Mouse (Mus musculus) lung, postnatal 14 days (tissue): ENCODE data around the gene Sipa1l2.
A peak's percentile ranks its signal among the peaks of the same experiment; 100 is the strongest.

Source experiments
- DNase-seq: peaks from one replicate; pipeline ENCODE4 v3.0.0; 2021

Sipa1l2 gene

DNA sequence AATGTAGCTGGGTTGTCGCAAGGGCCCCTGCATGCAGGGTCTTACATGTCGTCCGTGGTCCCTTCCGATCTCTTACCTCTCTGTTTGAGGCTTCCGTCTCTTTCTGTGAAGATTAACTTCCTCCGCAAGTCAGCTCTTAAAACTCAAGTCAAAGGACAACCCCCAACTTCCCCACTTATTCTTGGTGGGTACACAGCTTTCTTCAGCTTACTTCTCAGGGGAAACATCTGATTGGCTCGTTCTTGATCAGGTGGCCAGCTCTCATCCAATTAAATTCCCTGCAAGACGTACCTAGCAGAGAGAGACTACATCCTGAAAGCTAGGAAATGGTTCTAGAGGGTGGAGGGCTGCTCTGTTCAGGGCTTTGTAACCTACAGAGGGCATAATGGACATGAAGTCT, 178.3 kb downstream of the Sipa1l2 start:
- no peak for DNase-seq

- DNase-seq = no peak
These were observed 179.1 kb downstream of the Sipa1l2 start for GRCm38 (mm10) chr8:125390506-125390895.

GRCm38 (mm10) chr8:125389756-125390505, 179.7 kb downstream of the Sipa1l2 start:
- DNase-seq = peak; percentile 73

DNA sequence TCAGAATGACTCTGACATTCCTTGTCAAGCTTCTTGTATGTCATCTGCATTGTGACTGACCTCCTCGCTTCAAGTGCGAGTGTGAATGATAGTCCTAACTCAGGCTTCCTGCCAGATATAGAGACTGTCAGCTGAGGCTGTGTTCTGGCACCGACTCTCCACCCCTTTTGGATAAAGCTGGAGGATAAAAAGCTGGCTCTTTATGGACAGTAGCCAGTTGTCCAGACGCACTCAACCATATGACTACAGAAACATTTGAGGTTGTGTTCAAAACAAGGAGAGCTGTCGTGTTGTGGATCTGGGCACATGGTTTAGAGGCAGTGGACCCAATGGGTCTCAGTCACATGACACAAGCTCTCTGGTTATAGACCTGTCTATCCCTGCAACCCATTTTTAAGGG, 180.3 kb downstream of the Sipa1l2 start:
- peak; percentile 51 for DNase-seq

DNA sequence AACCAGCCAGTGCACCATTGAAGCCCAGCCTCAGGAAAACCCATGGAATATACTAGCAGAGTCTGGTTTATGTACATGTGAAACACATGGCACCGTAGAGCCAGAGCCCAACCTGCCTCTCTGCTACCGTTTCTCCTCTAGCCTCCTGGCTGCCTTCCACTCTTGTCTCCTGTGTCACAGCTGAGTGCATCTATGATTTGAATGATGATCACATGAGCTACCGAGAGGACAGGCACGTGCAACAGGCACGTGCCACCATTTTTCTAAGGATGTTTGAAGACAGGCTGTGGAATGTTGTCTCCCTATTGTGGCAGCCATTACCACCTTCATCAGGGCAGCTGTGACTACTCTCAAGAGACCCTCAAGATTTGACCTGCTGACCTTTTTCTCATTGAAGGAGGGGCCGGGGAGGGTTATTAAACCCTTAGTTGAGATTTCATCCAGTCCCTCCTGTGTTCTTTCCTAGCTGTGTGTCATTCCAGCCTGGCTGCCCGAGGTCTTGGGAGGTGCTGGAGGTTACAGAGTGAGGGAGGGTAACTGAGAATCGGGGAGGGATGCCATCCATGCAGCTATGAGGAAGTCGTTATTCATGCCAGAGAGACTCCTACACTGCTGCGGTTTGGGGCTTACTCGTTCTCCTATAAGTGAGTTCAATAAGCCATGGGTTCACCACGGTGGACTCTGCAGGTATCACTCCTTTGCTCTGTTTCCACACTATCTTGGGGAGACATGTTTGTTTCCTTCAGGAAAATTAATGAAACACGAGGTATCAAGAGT, 181.0 kb downstream of the Sipa1l2 start:
- DNase-seq = no peak

DNA sequence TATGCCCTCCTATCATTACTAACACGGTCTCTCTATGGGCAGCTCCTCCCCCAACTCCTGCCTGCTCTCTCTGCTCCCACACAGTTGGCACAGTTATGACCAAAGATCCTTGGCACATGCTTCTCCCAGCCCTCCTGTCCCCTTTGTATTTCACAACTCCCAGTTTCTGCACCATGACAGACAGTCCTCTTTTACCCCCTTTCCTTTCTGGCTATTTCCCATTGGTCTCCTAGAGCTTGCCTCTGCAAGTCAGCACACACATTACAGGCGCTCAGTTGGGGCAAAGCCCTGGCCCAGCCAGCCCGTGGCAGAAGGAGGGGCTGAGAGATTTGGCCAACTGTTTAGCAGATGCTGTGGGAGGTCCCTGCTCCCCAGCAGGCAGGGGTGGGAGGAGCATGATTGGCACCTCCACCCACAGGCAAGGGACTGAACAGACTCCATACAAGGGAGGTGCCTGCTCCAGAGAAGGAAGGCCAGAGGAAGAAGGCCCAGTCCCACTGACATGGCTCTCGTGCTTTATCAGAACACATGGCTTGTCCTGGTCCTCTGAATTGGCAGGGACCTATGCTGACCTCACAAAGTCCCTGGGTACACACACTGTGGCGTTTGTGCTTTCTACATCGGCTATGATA, 184.0 kb downstream of the Sipa1l2 start:
- DNase-seq = peak; percentile 47

GRCm38 (mm10) chr8:125384551-125385183, 184.9 kb downstream of the Sipa1l2 start:
- no peak for DNase-seq

DNA sequence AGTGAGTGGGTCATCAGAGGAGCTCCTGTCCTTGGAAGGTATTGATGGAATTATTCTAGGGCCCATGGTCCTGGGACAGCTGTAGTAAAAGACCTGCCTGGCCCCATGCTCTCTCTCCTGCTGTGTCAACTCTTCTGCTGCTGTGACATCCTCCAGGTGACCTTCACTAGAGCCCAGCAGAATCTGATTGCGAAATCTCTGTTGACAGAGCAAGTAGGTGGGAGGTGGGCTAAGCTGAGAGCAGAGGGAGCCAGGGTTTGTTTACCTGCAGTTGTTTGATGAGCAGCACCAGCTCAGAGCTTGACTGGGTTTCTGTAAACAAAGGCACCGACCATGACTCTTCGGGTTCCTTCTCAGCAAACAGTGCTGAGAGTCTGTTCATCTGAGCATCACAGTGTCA, 187.9 kb downstream of the Sipa1l2 start:
- no peak for DNase-seq

DNA sequence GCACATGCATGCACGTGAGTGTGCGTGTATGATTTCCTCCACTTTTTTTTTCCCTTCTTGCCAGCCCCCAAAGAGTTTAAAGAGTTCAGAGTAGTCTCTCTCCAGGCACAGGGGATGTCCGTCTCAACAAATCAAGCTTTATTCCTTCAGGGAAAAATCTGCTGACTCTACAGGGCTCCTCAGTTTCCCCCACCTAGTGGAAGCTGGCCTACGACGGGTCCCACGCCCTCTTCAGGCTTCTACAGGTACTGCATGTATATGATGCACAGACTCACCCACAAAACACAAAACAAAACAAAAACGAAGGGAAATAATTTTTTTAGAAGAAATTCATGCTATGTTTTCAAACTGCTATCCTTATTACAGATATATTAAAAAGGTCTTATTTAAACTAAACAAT, 189.7 kb downstream of the Sipa1l2 start:
- DNase-seq = no peak

GRCm38 (mm10) chr8:125379156-125379555, 190.5 kb downstream of the Sipa1l2 start:
- no peak for DNase-seq

DNA sequence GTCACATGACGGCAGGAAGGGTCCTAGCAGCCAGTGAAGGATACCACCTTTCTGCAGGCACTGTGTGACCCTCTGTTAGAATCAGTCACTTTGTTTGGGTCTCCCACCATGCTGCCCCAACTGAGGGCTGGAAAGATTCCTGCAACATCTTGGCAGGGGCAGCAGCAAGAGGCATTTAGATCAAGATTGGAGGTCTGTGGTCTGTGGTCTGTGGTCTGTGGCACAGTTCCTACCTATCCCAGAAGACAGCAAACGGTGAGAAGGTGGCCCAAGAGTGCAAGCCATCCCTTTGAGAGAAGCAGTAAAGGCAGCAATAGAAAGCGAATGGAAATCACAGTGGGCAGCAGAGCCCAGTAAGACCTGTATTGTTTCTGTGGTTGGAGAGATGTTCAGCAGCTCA, 191.9 kb downstream of the Sipa1l2 start:
- no peak for DNase-seq

DNA sequence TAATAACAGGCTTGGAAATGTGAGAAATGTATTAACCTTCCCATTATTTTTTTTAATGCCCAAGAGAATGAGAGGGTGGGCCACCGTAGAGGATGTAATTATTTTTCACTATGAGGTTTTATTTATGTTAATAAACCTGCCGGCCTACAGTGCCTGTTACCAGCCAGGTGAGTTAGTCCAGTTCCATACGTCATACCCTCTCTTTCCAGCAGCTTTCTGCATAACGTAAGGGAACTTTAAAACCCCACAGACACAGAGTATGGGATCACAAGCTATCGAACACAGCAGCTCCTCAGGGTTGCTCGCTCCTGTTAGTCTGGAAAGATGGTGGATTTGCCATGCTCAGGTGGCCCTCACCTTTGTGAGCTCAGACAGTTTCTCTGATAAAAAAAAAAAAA, 193.2 kb downstream of the Sipa1l2 start:
- DNase-seq = no peak

GRCm38 (mm10) chr8:125375659-125376447, 193.8 kb downstream of the Sipa1l2 start:
- DNase-seq = no peak

GRCm38 (mm10) chr8:125372596-125372995, 197.0 kb downstream of the Sipa1l2 start:
- no peak for DNase-seq

GRCm38 (mm10) chr8:125369491-125370236, 199.9 kb downstream of the Sipa1l2 start:
- peak; percentile 73 for DNase-seq

DNA sequence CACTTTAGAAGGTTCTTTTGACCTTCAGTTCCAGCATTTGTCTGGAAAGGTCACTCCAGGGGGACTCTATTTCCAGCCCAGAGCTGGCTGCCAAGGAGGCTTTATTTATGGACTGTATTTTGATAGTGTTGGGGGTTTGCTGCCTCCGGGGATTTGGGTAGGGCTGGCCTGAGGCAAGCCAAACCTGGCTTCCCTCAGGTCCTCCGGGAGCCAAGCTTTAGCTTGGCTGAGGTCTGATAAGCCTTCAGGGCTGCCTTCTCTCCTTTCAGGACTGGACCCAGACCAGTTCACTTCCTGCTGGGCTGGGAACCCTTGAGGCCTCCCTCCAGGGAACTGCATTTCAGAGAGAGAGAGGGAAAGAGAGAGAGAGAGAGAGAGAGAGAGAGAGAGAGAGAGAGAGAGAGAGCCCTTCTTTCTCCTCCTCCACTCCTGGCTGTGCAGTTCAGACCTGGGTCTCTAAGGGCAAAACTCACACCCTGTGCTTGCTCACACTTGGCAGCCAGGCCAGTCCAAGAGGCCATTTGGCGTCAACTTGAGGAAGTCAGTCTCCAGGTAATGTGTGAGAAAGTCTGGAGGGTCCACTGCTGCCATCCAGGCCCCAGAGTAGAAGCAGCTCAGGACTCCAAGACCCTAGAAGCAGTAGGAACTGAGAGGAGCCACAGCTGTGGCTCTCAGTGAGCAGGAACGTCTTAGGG, 201.1 kb downstream of the Sipa1l2 start:
- no peak for DNase-seq
